Mouse (Mus musculus): ENCODE measurements around the gene Ptprq.

DNA sequence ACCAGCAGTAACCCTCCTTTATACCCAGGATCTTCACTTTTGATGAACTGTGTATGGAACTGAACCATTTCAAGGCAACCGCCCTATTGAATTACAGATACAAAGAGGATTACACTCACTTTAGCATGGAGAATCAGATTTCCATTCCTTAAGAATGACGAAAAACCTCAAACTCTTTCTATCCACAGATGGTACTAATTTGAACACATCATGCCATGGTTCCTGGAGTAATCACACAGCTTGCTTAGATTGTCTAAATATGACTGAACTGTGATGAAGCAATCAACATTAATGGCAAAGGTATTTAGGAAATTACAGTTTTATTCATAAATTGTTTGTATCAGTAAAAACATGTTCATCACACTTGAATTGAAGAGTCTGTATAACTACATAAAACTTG is 104.4 kb downstream of the Ptprq start:
- TF ChIP-seq CTCF (IDR thresholded peaks at IDR 0.05; ENCODE audit: extremely low read depth, insufficient read depth, low read length): no peak
- no peak for TF ChIP-seq POLR2A (IDR thresholded peaks at IDR 0.05; ENCODE audit: extremely low read depth, insufficient read depth, low read length)
